Mouse (Mus musculus) NIH3T3 (cell line): ENCODE measurements around the gene Akap9.
"Not testable (repeated sequence)": the region's sequence is repeated elsewhere in the genome, so short reads cannot be mapped to it uniquely, and the experiment has no call there.

Source experiments
- DNase-seq: peaks from one replicate; pipeline ENCODE4 v3.0.0-alpha.2; 2012; ENCODE audit warnings: low read depth

Gene Akap9

GRCm38 (mm10) chr5:3927801-3928689 lies at the start of gene Akap9:
TSS of gene Akap9 (plus strand) at chr5:3928054.
- DNase-seq: peak; percentile 77

- DNase-seq: not testable (repeated sequence)
These were observed 41.0 kb upstream of the Akap9 start for GRCm38 (mm10) chr5:3886862-3887261.

- DNase-seq: peak; percentile 34
These were observed 38.7 kb upstream of the Akap9 start for GRCm38 (mm10) chr5:3889201-3889600.

GRCm38 (mm10) chr5:3893459-3894293 lies 34.2 kb upstream of the Akap9 start, which contains the start of gene Mterf1a:
TSS of gene Mterf1a (minus strand) at chr5:3893933.
- peak; percentile 50 for DNase-seq

GRCm38 (mm10) chr5:3894294-3894619 lies 33.6 kb upstream of the Akap9 start:
- not testable (repeated sequence) for DNase-seq

GRCm38 (mm10) chr5:3905471-3905870 lies 22.4 kb upstream of the Akap9 start:
- no peak for DNase-seq

GRCm38 (mm10) chr5:3922350-3922749 lies 5.5 kb upstream of the Akap9 start:
- DNase-seq: no peak

GRCm38 (mm10) chr5:3926666-3927065 lies 1.2 kb upstream of the Akap9 start:
- DNase-seq: no peak

GRCm38 (mm10) chr5:3928690-3929046 lies 814 bp downstream of the Akap9 start:
- DNase-seq: peak; percentile 52

GRCm38 (mm10) chr5:3930760-3931159 lies 2.9 kb downstream of the Akap9 start:
- DNase-seq: no peak

- DNase-seq: no peak
These were observed 3.8 kb downstream of the Akap9 start for GRCm38 (mm10) chr5:3931636-3932035.

GRCm38 (mm10) chr5:3933551-3933950 lies 5.7 kb downstream of the Akap9 start:
- no peak for DNase-seq

GRCm38 (mm10) chr5:3935266-3935665 lies 7.4 kb downstream of the Akap9 start:
- DNase-seq: no peak

- no peak for DNase-seq
These were observed 8.1 kb downstream of the Akap9 start for GRCm38 (mm10) chr5:3935778-3936554.

GRCm38 (mm10) chr5:3938905-3939304 lies 11.1 kb downstream of the Akap9 start:
- DNase-seq: no peak

- no peak for DNase-seq
These were observed 11.5 kb downstream of the Akap9 start for GRCm38 (mm10) chr5:3939335-3939734.

GRCm38 (mm10) chr5:3941240-3941639 lies 13.4 kb downstream of the Akap9 start:
- no peak for DNase-seq

GRCm38 (mm10) chr5:3943169-3943568 lies 15.3 kb downstream of the Akap9 start:
- DNase-seq: not testable (repeated sequence)

GRCm38 (mm10) chr5:3952498-3952897 lies 24.6 kb downstream of the Akap9 start:
- DNase-seq: no peak

- no peak for DNase-seq
These were observed 26.7 kb downstream of the Akap9 start for GRCm38 (mm10) chr5:3954541-3954940.

- no peak for DNase-seq
These were observed 33.4 kb downstream of the Akap9 start for GRCm38 (mm10) chr5:3961286-3961685.

GRCm38 (mm10) chr5:3968415-3968814 lies 40.6 kb downstream of the Akap9 start:
- DNase-seq: no peak
